Mouse (Mus musculus) thymus, postnatal 14 days (tissue): ENCODE measurements at regions not wholly inside any gene's neighbourhood (a gene's known extent, or its start where the extent isn't known, plus 50 kb on each side); places are given as distances from the start of the nearest gene placed in this dataset.
"Not testable (repeated sequence)": the region's sequence is repeated elsewhere in the genome, so short reads cannot be mapped to it uniquely, and the experiment has no call there.

Source experiments
- DNase-seq: peaks from one replicate; pipeline ENCODE4 v3.0.0; 2021

GRCm38 (mm10) chr4:71663397-71663796 lies 94.4 kb downstream of the Gm11232 start:
- no peak for DNase-seq

DNA sequence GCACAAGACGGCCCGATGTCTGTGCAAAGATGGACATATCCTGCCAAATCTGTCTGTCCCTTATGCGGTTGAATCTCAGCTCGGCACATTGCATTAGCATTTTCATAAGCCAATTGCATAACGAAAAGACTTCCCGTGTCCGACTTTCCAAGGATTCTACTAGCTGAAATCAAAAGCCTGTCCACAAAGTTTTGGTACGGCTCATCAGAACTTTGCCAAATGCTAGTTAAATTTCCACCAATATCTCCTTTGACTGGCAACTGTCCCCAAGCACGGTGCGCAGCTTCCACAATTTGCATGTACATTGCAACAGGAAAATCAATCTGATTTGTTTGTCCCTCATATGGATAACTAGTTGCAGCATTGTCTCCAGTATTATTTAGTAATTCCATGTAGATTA lies 117.2 kb downstream of the Gm11232 start:
- DNase-seq = no peak

DNA sequence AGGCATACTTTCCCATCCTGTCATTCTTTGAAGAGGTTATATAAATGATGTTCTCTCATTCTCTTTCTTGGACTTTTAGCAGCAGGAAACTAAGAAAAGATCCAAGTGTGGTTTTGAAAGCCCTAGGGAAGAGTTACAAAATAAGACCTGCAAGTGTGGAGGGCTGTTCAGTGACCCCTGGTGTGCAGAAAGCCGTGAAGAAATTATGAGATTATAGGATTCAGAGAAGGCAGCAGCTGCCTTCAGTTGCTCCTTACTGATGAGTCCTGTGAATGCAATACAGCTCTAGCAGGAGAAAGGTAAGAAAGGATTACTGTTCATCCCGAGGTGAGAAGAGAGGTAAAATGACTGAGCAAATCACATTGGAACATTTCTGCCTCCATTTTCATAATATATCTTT lies 130.7 kb downstream of the Gm11232 start:
- DNase-seq = no peak

- DNase-seq = no peak
These were observed 131.1 kb downstream of the Gm11232 start for GRCm38 (mm10) chr4:71626626-71627025.

- DNase-seq = no peak
These were observed 133.0 kb downstream of the Gm11232 start for GRCm38 (mm10) chr4:71624771-71625170.

- DNase-seq = no peak
These were observed 144.0 kb downstream of the Gm11232 start for GRCm38 (mm10) chr4:71613720-71614119.

- DNase-seq = no peak
These were observed 171.9 kb downstream of the Gm11232 start for GRCm38 (mm10) chr4:71585880-71586279.

DNA sequence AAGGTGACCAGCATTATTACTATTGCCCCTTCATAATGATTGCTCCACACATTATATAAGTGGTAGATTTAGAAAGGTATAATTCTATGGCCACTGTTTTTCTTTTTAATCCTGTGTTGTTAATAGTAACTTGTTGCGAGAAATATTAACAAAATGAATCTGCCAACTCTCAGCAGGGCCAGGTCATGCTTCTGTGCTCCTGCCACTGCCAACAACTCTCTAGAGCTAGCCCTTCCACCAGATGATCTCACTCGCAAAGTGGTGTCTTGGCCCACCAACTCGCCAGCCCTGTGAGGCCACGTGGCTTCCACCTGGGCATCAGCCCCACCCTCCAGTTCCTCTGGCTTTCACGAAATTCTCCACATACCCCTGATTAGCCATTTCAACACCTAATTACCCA lies 197.1 kb downstream of the Gm11232 start:
- DNase-seq = no peak

- DNase-seq = no peak
These were observed 218.6 kb downstream of the Gm11232 start for GRCm38 (mm10) chr4:71539200-71539599.

DNA sequence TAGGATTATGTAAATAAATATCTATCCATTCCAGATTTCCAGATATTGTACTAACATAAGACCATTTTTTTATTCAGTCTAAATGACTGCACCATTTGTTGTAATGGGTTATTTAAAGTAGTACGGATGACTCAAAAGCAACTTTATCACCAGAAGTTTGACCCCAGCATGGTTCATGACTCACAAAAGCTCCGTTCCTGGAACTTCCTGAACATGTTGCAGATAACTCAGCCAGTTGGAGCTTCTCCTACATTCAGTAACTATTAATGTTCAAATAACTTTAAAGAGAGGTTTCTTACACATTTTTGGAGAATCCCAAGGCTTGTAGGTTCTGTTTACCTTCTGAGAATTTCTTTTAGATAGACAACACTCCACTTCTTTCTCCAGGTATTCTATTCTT lies 219.8 kb downstream of the Gm11232 start:
- DNase-seq = no peak

GRCm38 (mm10) chr4:71524255-71524970 lies 233.4 kb downstream of the Gm11232 start:
- no peak for DNase-seq

GRCm38 (mm10) chr4:71520751-71521150 lies 237.0 kb downstream of the Gm11232 start:
- no peak for DNase-seq

DNA sequence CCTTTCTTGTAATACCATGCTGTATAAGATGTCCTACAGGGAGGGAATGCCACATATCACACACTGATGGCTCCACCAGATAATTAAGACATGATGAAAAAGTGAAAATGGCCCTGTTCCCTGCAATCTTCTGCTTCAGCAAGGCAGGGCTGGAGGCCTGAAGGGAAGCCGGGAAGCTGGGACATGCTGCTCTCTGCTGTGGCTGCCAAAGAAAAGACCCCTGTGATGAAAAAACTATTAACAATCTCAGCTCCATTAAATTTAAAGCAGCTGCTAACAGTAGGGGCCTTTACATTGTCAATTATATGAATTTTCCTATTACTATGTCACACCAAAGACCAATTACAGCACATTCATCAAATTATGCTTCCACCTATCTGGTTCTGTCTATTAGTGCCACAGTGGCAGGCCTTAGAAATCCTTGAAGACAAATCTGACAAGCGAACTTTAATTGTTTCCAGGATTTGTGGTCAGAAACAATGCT lies 239.8 kb downstream of the Gm11232 start:
- no peak for DNase-seq

- no peak for DNase-seq
These were observed 250.9 kb downstream of the Gm11232 start for GRCm38 (mm10) chr4:71506911-71507310.

DNA sequence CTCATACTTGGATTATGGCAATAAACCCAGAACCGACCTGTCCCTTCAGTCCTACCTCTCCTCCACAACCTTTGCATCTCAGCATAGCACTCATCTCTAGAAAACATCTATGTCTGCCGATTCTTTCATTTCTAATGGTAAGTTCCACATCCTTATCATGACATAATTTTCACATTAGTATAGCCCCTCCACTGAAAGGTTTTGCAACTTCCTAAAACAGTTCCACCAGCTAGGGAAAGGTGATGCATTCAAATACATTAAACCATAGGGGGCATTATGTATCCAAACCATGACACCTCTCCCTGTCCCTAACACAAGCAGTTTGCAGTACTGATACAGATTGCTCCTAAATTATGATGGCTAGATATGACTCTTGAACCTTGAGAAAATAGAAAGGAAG lies 268.0 kb downstream of the Gm11232 start:
- no peak for DNase-seq

GRCm38 (mm10) chr4:71488663-71489161 lies 269.1 kb downstream of the Gm11232 start:
- DNase-seq = no peak

GRCm38 (mm10) chr4:71488059-71488458 lies 269.7 kb downstream of the Gm11232 start:
- no peak for DNase-seq

GRCm38 (mm10) chr4:71480960-71481359 lies 276.8 kb downstream of the Gm11232 start:
- DNase-seq = no peak

DNA sequence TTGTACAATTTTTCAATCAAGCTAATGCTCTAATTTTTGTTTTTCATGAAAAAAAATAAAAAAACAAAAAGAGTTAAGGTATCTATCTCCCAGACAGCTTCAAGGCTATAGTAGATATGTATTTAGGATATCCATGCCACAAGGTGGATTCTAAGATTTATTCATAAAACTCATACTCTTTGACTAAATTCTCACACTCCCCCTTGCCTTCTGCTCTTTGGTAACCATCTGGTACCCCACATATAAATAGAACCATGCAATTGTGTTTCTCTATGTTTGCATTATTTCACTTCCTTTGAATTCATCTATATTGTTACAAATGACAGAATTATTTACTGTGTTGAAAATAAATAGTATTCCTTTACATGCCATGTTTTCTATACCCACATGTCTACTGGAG lies 287.2 kb downstream of the Gm11232 start:
- DNase-seq = no peak

GRCm38 (mm10) chr4:71454811-71455210 lies 303.0 kb downstream of the Gm11232 start:
- no peak for DNase-seq

DNA sequence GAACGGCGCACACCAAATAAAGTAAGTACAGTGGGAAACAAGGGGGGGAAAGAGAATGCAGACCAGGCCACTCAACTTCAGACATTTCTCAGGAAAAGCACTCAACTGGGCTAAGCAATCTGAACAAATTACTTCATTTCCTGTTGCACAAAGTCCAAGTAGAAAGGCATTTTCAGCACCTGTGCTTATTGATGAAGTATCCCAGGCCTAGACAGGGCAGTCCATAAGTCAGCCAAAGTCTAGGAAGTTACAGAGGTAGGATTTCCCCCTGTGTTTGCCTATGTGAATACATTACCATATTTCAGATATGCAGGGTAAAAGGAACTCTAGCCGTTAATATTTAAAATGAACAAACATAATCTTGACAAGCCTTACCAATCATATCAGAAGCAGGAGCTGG lies 304.3 kb downstream of the Gm11232 start:
- DNase-seq = no peak

- no peak for DNase-seq
These were observed 311.3 kb downstream of the Gm11232 start for GRCm38 (mm10) chr4:71446461-71446860.

DNA sequence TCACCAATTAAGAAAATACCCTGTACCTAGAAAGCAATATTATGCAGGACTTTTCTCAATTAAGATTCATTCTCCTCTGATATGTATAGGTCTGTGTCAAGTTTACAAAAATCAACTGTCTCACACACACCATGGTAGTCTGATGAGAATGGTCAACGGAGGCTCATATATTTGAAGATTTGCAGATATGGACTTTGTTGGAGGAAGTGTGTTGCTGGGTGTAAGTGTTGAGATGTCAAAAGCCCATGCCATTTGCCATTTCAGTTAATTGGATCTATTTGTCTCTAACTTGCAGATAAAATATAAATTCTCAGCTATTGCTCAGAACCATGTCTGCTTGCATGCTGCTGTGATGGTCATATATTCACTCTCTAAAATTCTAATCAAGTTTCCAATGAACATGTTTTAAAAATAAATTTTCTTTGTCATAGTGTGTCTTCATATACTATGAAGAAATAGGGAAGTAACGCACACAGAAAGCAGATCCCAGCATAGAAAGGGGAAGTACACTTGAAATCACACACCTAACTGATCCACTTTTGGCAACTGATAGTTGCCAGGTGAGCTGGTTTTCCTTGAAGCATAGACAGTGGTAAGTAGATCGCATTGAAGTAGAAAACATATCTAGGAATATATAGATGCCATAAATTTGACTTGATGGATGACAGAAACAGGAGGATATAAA lies 326.4 kb downstream of the Gm11232 start:
- DNase-seq = no peak

DNA sequence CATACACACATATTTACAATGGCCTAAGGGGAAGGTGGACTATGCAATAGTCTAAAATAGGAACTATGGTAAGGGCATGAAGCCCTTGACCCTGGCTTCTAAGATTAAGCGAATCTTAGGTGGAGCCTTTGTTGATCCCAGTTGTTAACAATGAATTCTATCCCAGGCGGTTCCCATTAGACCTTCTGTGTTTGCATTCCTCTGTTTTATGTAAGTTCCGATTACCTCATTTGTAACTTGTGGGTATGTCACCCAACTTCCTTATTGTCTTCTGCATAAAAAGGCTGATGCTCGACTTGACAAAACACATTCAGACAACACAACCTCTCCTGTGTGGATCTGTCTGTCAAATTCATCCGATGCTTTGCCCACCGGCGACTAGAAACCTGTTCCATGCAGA lies 335.6 kb downstream of the Gm11232 start:
- not testable (repeated sequence) for DNase-seq
